Mouse (Mus musculus) neural tube, embryonic 11.5 days (tissue): ENCODE data around the gene Lipi. TPM values are rescaled to one million over a fixed set of nuclear protein-coding genes. Genes with fewer than 3 reads are reported as not detected.

Experiments
- ATAC-seq: fragments of 200-750 bp; cut with Nextera tagmentation; 2 replicates; pipeline ENCODE4 v1.8.0; 2017; ENCODE audit warnings: moderate number of reproducible peaks, mild to moderate bottlenecking, moderate TSS enrichment, moderate library complexity; ENCODE audit not compliant: insufficient read depth, low FRiP score, low TSS enrichment
- DNase-seq: peaks from one replicate; pipeline ENCODE4 v3.0.0-alpha.2; 2015; ENCODE audit warnings: low spot score
- H3K27ac ChIP-seq: fragments of 300-500 bp; sonication (generic); 2 replicates; pipeline ENCODE4 v1.5.1; 2014; ENCODE audit warnings: low read depth, mild to moderate bottlenecking, low read length
- H3K27me3 ChIP-seq: fragments of 300-500 bp; sonication (generic); 2 replicates; pipeline ENCODE4 v1.6.1; 2014; ENCODE audit warnings: mild to moderate bottlenecking, low read length, mixed read lengths; ENCODE audit not compliant: control insufficient read depth, insufficient read depth
- H3K36me3 ChIP-seq: fragments of 300-500 bp; sonication (generic); 2 replicates; pipeline ENCODE4 v1.6.1; 2014; ENCODE audit warnings: mild to moderate bottlenecking, low read length, moderate library complexity, mixed read lengths; ENCODE audit not compliant: control insufficient read depth, insufficient read depth
- H3K4me1 ChIP-seq: fragments of 300-500 bp; sonication (generic); 2 replicates; pipeline ENCODE4 v1.6.1; 2014; ENCODE audit warnings: low read length, mixed read lengths; ENCODE audit not compliant: control insufficient read depth, insufficient read depth
- H3K4me2 ChIP-seq: fragments of 300-500 bp; sonication (generic); 2 replicates; pipeline ENCODE4 v1.6.1; 2014; ENCODE audit warnings: low read depth, mild to moderate bottlenecking, moderate library complexity
- H3K4me3 ChIP-seq: fragments of 300-500 bp; sonication (generic); 2 replicates; pipeline ENCODE4 v1.5.1; 2014; ENCODE audit warnings: low read depth, low read length
- H3K9ac ChIP-seq: fragments of 300-500 bp; sonication (generic); 2 replicates; pipeline ENCODE4 v1.6.1; 2014; ENCODE audit warnings: mild to moderate bottlenecking, low read length
- H3K9me3 ChIP-seq: fragments of 300-500 bp; sonication (generic); 2 replicates; pipeline ENCODE4 v1.6.1; 2016; ENCODE audit warnings: low read length; ENCODE audit not compliant: control insufficient read depth
- WGBS: fragments of 180-500 bp; shearing (Covaris S2); extraction: QIAGEN DNeasy Blood & Tissue Kit; methylation state at CpG from one replicate; pipeline ENCODE4 v1.1.7; 2014; 5-methylcytosine and 5-hydroxymethylcytosine counted together
- polyA plus RNA-seq: library from polyadenylated mRNA; unstranded; fragments of >200 nt; fragmentation: Nextera tagmentation; extraction: Ambion mirVana; gene quantifications from 2 replicates; pipeline ENCODE4 v1.2.1, GENCODE M21; 2014

The Lipi gene
- polyA plus RNA-seq: not detected in 2 replicates

GRCm38 (mm10) chr16:75585961-75586360, at the start of gene Lipi:
Gene Lipi, minus strand, starts transcription at chr16:75586061.
- Histone ChIP-seq H3K4me2 (no peak within 1 kb of the TSS), H3K9ac (no peak within 1 kb of the TSS), H3K9me3 (no peaks in the 10 kb centered on the region), H3K36me3 (no peaks in the 10 kb centered on the region), H3K4me3 (no peak within 1 kb of the TSS), H3K4me1 (no peaks in the 10 kb centered on the region), H3K27me3 (no peaks in the 10 kb centered on the region), H3K27ac (no peak within 1 kb of the TSS)
- DNase-seq (no peak), ATAC-seq (no peak)
- WGBS: 84% methylated on average over 7 of the region's 7 CpGs

DNA sequence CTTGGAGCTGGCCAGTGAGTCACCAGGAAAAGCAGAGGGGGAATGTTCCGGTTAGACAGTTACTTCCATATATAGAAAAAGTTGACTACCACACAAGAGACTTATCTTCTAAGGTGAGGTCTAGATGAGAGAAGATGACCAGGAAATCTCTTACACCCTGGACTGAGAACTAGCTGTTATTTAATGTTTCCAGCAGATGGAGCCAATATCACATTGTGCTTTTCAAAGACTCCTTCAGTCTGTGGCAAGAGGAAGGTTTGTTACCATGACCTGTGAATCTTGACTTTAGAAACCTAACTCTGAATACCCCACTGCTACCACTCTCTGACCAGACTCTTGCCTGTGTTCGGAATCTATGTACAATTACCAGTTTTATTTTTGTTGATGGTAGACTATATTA, 42.0 kb upstream of the Lipi start:
- ATAC-seq: no peak
- H3K27ac ChIP-seq: no peak overlapping the region
- WGBS: 88% methylated on average over 2 of the region's 2 CpGs
- H3K4me1 ChIP-seq: no peaks in the 10 kb centered on the region
- H3K9ac ChIP-seq: no peak overlapping the region
- no peaks in the 10 kb centered on the region for H3K9me3 ChIP-seq
- no peak for DNase-seq
- no peak overlapping the region for H3K4me3 ChIP-seq
- H3K4me2 ChIP-seq: no peak overlapping the region
- no peaks in the 10 kb centered on the region for H3K36me3 ChIP-seq
- H3K27me3 ChIP-seq: no peaks in the 10 kb centered on the region

DNA sequence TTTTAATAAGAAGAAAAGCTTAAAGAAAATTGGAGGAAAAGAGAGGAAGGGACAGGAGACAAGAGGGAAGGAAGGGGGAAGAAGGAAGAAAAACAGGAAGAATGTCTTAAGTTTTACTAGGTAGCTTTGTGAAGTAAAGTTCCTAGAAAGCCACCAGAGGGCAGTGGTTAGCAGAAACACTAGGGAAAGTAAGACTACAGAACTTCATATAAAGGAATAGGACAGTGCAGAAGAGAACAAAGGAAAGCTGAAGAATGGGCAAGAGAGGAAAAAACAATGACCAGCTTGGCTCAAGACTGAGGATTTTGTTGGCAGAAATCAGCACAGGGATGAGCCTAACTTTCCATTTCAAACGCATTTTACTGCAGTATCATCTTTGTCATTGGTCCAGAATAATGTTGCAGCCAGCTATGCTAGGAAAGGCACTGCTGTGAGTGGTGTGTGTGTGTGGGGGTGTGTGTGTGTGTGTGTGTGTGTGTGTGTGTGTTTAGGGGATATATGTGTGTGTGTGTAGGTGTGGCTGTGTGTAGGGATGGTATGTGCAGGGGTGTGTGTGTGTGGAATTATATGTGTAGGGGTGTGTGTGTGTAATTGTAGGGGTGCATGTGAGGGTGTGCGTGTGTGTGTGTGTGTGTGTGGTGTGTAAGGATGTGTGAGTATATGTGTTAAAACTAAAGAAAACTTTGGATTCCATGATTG, 31.9 kb upstream of the Lipi start:
- no peaks in the 10 kb centered on the region for H3K27me3 ChIP-seq
- H3K4me3 ChIP-seq: no peak overlapping the region
- no peak overlapping the region for H3K27ac ChIP-seq
- no peak overlapping the region for H3K4me2 ChIP-seq
- no peak overlapping the region for H3K9ac ChIP-seq
- no peaks in the 10 kb centered on the region for H3K4me1 ChIP-seq
- peak; percentile 19 for DNase-seq
- peak; percentile 61; the same call in 1 of the 2 replicates for ATAC-seq
- H3K36me3 ChIP-seq: no peaks in the 10 kb centered on the region
- H3K9me3 ChIP-seq: no peaks in the 10 kb centered on the region
- 81% methylated on average over 2 of the region's 2 CpGs for WGBS

DNA sequence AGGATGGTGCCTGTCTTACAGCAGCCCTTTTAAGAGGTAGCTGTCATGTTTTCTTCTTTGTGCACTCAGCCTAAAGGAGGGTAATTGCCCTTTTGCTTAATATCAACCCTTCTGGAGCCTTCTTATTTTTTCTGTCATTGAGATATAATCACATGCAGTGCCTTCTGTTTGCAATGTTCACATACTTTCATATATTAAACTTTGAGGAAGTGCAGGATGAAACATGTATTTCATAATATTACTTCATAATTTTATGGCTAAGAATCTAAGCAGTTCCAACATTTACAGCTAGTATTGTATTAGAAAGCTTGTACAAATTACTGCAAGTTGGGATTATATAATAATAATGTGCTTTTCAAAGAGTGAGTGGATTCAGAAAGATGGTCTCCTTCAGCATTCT, 26.7 kb upstream of the Lipi start:
- no peaks in the 10 kb centered on the region for H3K36me3 ChIP-seq

DNA sequence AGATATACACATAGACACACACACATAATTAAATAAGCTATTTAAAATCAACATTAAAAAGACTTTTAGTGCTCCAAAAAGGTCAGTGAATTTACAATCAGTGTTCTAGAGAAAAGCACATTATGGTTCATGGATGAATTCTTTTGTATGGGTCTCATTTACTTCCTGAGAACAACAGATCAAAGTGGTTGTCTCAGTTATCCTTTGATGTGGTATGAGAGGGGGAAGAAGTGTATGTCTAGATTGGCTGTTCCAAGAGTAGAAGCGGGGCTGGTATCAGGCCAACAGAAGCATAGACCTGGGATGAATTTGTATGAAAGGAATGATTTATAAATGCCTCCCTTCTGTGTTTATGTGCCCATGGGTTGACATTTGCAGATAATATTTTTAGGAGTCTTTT, 20.6 kb upstream of the Lipi start:
- no peak overlapping the region for H3K27ac ChIP-seq
- no peaks in the 10 kb centered on the region for H3K4me1 ChIP-seq
- H3K9ac ChIP-seq: no peak overlapping the region
- H3K36me3 ChIP-seq: no peaks in the 10 kb centered on the region
- no peaks in the 10 kb centered on the region for H3K27me3 ChIP-seq
- no peak overlapping the region for H3K4me2 ChIP-seq
- H3K9me3 ChIP-seq: no peaks in the 10 kb centered on the region
- 71% methylated on average over 1 of the region's 1 CpGs for WGBS
- no peak for ATAC-seq
- DNase-seq: no peak
- no peak overlapping the region for H3K4me3 ChIP-seq

More for the DNA sequence above, 26.7 kb upstream of the Lipi start:
- ATAC-seq (no peak), DNase-seq (no peak)
- Histone ChIP-seq H3K27ac (no peak overlapping the region), H3K4me1 (no peaks in the 10 kb centered on the region), H3K4me2 (no peak overlapping the region), H3K4me3 (no peak overlapping the region), H3K27me3 (no peaks in the 10 kb centered on the region), H3K9me3 (no peaks in the 10 kb centered on the region), H3K9ac (no peak overlapping the region)

DNA sequence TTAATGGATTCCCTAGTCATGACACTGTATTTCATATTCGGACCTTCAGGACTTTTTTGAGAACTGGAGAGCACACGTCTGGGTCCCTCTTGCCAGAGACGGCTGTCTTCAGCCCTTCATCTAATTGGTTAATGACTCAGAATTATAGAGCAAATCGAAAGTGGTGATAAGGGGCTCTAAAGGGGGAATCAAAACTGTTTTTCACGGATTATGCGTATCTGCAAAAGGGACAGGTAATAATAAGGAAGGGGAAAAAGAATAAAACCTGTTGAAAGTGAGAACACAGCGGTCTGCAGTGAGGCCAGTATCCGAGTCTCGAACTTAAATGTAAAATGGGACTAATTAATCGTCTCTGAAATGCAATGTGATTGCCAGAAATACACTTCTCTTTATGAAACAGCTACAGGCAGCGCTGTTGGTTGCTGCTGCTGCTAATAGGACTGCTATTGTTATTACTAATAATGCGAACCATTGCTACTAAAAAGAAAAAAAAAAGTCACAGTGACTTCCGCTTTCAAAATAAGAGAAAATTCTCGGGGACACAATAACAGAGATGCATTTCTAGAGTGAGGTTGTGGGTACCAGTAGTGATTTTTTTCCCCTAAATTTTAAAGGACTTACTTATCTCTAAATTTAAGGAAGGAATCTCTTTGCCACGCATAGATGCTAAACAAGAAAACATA, 7.8 kb upstream of the Lipi start:
- ATAC-seq (peak; percentile 17), DNase-seq (no peak)
- Histone ChIP-seq H3K4me2 (peak overlapping the region; percentile 73), H3K36me3 (no peaks in the 10 kb centered on the region), H3K27ac (no peak overlapping the region), H3K4me1 (no peaks in the 10 kb centered on the region), H3K27me3 (0 out of 2 replicates have a peak, but pooled peaks cover 2% of the 10 kb centered on the region), H3K4me3 (peak overlapping the region; percentile 65), H3K9me3 (no peaks in the 10 kb centered on the region), H3K9ac (no peak overlapping the region)
- 18% methylated on average over 15 of the region's 15 CpGs for WGBS

DNA sequence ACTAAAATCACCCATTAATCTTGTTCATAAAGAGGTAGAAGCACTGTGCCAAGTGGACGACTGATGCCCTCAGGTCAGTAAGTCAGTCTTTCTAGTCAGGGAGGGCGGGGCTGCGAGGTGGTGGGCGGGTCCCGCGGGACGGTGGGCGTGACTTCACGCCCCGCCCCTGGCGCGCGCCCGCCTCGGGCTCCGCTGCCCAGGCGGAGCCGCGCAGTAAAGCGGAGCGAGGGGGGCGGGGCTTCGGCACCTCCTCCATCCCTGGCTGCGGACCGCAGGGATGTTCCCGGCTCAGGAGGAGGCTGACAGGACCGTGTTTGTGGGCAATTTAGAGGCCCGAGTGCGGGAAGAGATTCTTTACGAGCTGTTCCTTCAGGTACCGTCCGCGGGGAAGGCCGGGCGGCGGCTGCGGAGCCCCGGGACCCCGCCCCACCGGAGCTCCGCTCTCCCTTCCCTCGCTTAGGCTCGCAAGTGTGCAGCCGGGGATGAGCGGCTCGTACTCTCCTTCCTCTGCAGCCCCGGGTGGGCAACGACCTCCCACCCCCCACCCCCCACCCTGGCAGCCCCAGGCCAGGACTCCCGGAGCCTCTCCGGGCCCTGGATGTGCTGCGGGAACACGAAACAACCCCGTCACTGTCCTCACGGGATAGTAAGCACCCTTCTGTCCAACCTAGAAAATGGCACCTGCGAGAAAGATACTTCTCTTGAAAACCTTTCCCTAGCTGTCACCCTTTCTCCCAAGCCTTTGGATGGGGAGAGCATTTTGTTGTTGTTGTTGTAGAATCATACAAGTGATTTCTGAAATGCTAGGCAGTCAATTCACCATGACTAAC, 7.0 kb upstream of the Lipi start, which contains the start of gene Rbm11:
TSS of gene Rbm11 (plus strand) at position 174 of the 830 bp plus-strand sequence.
- Histone ChIP-seq H3K4me1 (no peaks in the 10 kb centered on the region), H3K4me3 (peak within 1 kb of the TSS; percentile 65), H3K9ac (peak within 1 kb of the TSS; percentile 65), H3K36me3 (no peaks in the 10 kb centered on the region), H3K4me2 (peak within 1 kb of the TSS; percentile 73), H3K9me3 (no peaks in the 10 kb centered on the region), H3K27ac (no peak within 1 kb of the TSS), H3K27me3 (0 out of 2 replicates have a peak, but pooled peaks cover 2% of the 10 kb centered on the region)
- DNase-seq (peak; percentile 90), ATAC-seq (peak; percentile 95)
- under 1% methylated on average over 51 of the region's 55 CpGs for WGBS

DNA sequence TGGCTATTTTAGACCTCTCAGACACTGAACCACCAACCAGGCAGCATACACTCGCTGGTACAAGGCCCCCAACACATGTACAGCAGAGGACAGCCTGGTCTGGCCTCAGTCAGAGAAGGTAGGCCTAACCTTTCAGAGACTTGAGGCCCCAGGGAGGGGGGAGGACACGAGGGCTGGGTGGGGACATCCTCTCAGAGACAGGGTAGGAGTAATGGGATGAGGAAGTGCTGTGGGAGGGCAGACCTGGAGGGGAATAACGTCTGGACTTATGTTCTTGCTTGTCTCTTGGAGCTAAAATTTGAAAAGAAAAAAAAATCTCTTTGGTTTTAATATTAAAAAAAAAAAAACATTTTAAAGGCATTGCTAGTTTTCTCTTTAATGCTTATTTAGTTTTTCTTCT, 605 bp upstream of the Lipi start:
- H3K9ac ChIP-seq: no peak overlapping the region
- ATAC-seq: no peak
- DNase-seq: no peak
- H3K27ac ChIP-seq: no peak overlapping the region
- no peaks in the 10 kb centered on the region for H3K36me3 ChIP-seq
- no peak overlapping the region for H3K4me3 ChIP-seq
- WGBS: 42% methylated on average over 3 of the region's 3 CpGs
- no peaks in the 10 kb centered on the region for H3K27me3 ChIP-seq
- H3K9me3 ChIP-seq: no peaks in the 10 kb centered on the region
- no peak overlapping the region for H3K4me2 ChIP-seq
- H3K4me1 ChIP-seq: no peaks in the 10 kb centered on the region
